Mouse (Mus musculus) liver, embryonic 14.5 days (tissue): ENCODE data around the gene Gfpt1. TPM values are rescaled to one million over a fixed set of nuclear protein-coding genes. Genes with fewer than 3 reads are reported as not detected.

Experiments used
- ATAC-seq: fragments of 200-750 bp; cut with Nextera tagmentation; 2 replicates; pipeline ENCODE4 v1.8.0; 2017; ENCODE audit warnings: moderate number of reproducible peaks, mild to moderate bottlenecking, moderate library complexity; ENCODE audit not compliant: insufficient read depth
- DNase-seq, 3 experiments: peaks; one replicate each; pipeline ENCODE4 v3.0.0-alpha.2; 2012 to 2013; ENCODE audit warnings: low read depth in 3 of 3, low spot score in 3 of 3
- H3K27ac ChIP-seq: fragments of 300-500 bp; sonication (generic); 2 replicates; pipeline ENCODE4 v1.5.1; 2014; ENCODE audit warnings: moderate library complexity, mild to moderate bottlenecking, control low read depth, inconsistent platforms
- H3K27me3 ChIP-seq: fragments of 300-500 bp; sonication (generic); 2 replicates; pipeline ENCODE4 v1.6.1; 2014; ENCODE audit warnings: mild to moderate bottlenecking, low read length, moderate library complexity; ENCODE audit not compliant: control insufficient read depth, insufficient read depth
- H3K36me3 ChIP-seq: fragments of 300-500 bp; sonication (generic); replicated peaks from 2 replicates; pipeline ENCODE4 v1.6.1; 2014; ENCODE audit warnings: low read depth; ENCODE audit not compliant: control insufficient read depth, insufficient read depth
- H3K4me1 ChIP-seq, 2 experiments: fragments of 200-500 bp in 1 of 2; fragments of 300-500 bp in 1 of 2; sonication (generic) in 1 of 2; replicated peaks; 2 replicates each; pipeline ENCODE4 v1.6.1; 2012 to 2014; ENCODE audit warnings: antibody characterized with exemption in 1 of 2, inconsistent platforms in 1 of 2, low read length in 1 of 2; ENCODE audit not compliant: control insufficient read depth in 2 of 2, insufficient read depth in 2 of 2
- H3K4me2 ChIP-seq: fragments of 300-500 bp; sonication (generic); 2 replicates; pipeline ENCODE4 v1.6.1; 2014; ENCODE audit warnings: low read depth, mild to moderate bottlenecking, control low read depth, moderate library complexity
- H3K4me3 ChIP-seq, 2 experiments: fragments of 200-500 bp in 1 of 2; fragments of 300-500 bp in 1 of 2; sonication (generic) in 1 of 2; 2 replicates each; pipeline ENCODE4 v1.5.1; 2012 to 2014; ENCODE audit warnings: low read depth in 2 of 2, low read length in 2 of 2, mild to moderate bottlenecking in 2 of 2, control low read depth in 1 of 2, inconsistent platforms in 1 of 2, moderate library complexity in 1 of 2; ENCODE audit not compliant: insufficient read depth in 1 of 2
- H3K9ac ChIP-seq: fragments of 300-500 bp; sonication (generic); replicated peaks from 2 replicates; pipeline ENCODE4 v1.6.1; 2014; ENCODE audit warnings: mild to moderate bottlenecking, control low read depth, moderate library complexity
- H3K9me3 ChIP-seq: fragments of 300-500 bp; sonication (generic); 2 replicates; pipeline ENCODE4 v1.6.1; 2016; ENCODE audit warnings: low read length, mixed read lengths; ENCODE audit not compliant: control insufficient read depth
- CTCF ChIP-seq: IDR thresholded peaks from 2 replicates; pipeline ENCODE4 v1.5.1; 2016; ENCODE audit warnings: antibody characterized with exemption, low read depth, control low read depth
- EP300 ChIP-seq: IDR thresholded peaks from 2 replicates; pipeline ENCODE4 v1.6.1; 2016; ENCODE audit warnings: antibody characterized with exemption, low read depth
- WGBS: fragments of 180-500 bp; shearing (Covaris S2); extraction: QIAGEN DNeasy Blood & Tissue Kit; methylation state at CpG from one replicate; pipeline ENCODE4 v1.1.7; 2014; ENCODE audit not compliant: insufficient replicate concordance; 5-methylcytosine and 5-hydroxymethylcytosine counted together
- polyA plus RNA-seq, 2 experiments: library from polyadenylated mRNA; depleted of rRNA in 1 of 2; stranded (reverse) in 1 of 2; unstranded in 1 of 2; fragments of >200 nt; fragmentation: Nextera tagmentation in 1 of 2; extraction: Ambion mirVana in 1 of 2; gene quantifications; 2 replicates each; pipeline versions ENCODE4 v1.2.1 to v1.2.3; 2012 to 2014

The Gfpt1 gene
- polyA plus RNA-seq, 2 experiments, result 5.2 to 5.5 TPM

- Histone ChIP-seq H3K9me3 (no peaks in the 10 kb centered on the region), H3K27ac (no peak overlapping the region), H3K4me2 (no peak overlapping the region), H3K27me3 (no peaks in the 10 kb centered on the region), H3K36me3 (no peaks in the 10 kb centered on the region), H3K4me3 (no peak overlapping the region), H3K4me1 (no peaks in the 10 kb centered on the region), H3K9ac (no peak overlapping the region)
- WGBS, result 42% methylated on average over 3 of the region's 3 CpGs
- no peak for TF ChIP-seq EP300
- no peak for TF ChIP-seq CTCF
- ATAC-seq (no peak), DNase-seq (no peak)
These were observed 56.6 kb downstream of the Gfpt1 start for GRCm38 (mm10) chr6:87099261-87099660.

DNA sequence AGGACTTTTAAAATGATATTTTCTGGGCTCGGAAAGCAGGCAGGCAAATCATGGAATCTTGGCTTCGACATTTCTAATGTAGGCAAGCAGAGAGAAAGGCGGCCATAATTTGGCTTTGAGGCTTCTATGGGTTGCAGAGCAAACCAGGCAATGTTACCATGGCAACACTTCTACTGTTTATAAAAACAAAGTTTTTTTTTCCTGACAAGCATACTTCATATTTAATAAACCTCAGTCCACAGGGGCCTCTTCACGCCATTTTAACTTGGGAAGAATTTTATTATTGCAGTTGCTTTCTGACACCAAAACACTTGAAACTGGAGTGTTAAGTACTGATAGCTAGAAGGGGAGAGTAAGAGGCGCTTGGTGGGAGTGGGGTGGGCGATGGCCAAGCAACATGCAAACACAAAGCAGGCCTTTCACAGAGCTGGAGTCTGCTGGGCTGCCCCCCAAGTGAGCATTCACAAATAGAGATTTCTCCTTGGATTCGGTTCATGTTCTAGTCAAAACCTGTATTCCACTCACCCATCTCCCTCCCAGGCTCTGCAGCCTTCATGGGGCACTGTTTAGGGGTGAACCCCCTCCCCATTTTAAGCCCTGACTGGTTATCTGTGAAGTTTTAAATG is 57.1 kb downstream of the Gfpt1 start:
- WGBS, result 58% methylated on average over 7 of the region's 7 CpGs

GRCm38 (mm10) chr6:87100297-87101020 is 57.8 kb downstream of the Gfpt1 start:
- TF ChIP-seq EP300 (no peak), CTCF (no peak)
- no peak overlapping the region for H3K4me3 ChIP-seq
- no peak for ATAC-seq
- WGBS, result 79% methylated on average over 9 of the region's 9 CpGs
- H3K27ac ChIP-seq, result no peak overlapping the region
- no peak for DNase-seq
- no peaks in the 10 kb centered on the region for H3K4me1 ChIP-seq
- no peaks in the 10 kb centered on the region for H3K36me3 ChIP-seq
- H3K4me2 ChIP-seq, result no peak overlapping the region
- no peaks in the 10 kb centered on the region for H3K9me3 ChIP-seq
- H3K9ac ChIP-seq, result no peak overlapping the region
- no peaks in the 10 kb centered on the region for H3K27me3 ChIP-seq

More for the DNA sequence above, 57.1 kb downstream of the Gfpt1 start:
- Histone ChIP-seq H3K27me3 (no peaks in the 10 kb centered on the region), H3K27ac (no peak overlapping the region), H3K9me3 (no peaks in the 10 kb centered on the region), H3K4me3 (no peak overlapping the region), H3K9ac (no peak overlapping the region), H3K36me3 (no peaks in the 10 kb centered on the region), H3K4me1 (no peaks in the 10 kb centered on the region), H3K4me2 (no peak overlapping the region)
- ATAC-seq (no peak), DNase-seq (no peak)
- no peak for TF ChIP-seq EP300
- no peak for TF ChIP-seq CTCF

DNA sequence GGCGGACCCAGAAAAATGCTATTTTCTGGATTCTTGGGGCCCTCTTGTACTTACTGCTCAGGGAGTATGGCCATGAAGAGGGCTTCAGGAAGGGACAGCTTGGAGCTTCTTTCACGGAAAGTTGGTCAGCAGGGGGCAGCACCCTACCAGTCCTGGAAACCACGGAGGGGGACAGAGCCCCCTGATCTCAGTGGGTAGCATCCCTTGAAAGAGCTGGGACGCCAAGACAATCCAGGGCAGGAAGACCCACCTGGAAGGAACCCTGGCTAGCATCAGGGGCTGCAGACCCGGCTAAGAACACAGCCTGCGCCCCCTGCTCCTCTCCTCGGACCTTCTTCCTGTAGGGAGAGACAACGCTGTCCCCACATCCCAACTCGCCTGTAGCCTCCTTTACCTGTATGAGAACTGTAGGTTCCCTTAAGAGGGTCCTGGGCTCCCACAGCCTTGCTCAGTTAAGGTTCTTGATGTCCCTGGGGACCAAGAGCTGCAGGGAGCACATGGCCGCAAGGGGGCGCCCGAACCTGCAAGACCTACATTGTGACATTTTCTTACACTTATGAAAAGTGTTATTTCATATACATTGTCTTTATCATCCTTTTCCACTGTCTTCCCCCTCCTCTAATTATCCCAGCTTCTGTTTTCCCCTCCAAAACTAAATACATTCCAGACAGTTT is 58.8 kb downstream of the Gfpt1 start:
- no peak overlapping the region for H3K4me3 ChIP-seq
- peak overlapping the region; percentile 33 for H3K4me2 ChIP-seq
- TF ChIP-seq CTCF (peak; percentile 94), EP300 (no peak)
- no peaks in the 10 kb centered on the region for H3K36me3 ChIP-seq
- DNase-seq (peak; percentile 54 to 69 (median 62)), ATAC-seq (no peak)
- H3K27me3 ChIP-seq, result no peaks in the 10 kb centered on the region
- H3K27ac ChIP-seq, result no peak overlapping the region
- H3K4me1 ChIP-seq, result no peaks in the 10 kb centered on the region
- no peak overlapping the region for H3K9ac ChIP-seq
- no peaks in the 10 kb centered on the region for H3K9me3 ChIP-seq
- 8% methylated on average over 12 of the region's 12 CpGs for WGBS

GRCm38 (mm10) chr6:87101955-87102353 is 59.3 kb downstream of the Gfpt1 start:
- no peak overlapping the region for H3K27ac ChIP-seq
- no peak overlapping the region for H3K4me2 ChIP-seq
- H3K27me3 ChIP-seq, result no peaks in the 10 kb centered on the region
- TF ChIP-seq CTCF (no peak), EP300 (no peak)
- no peaks in the 10 kb centered on the region for H3K4me1 ChIP-seq
- no peaks in the 10 kb centered on the region for H3K36me3 ChIP-seq
- H3K9me3 ChIP-seq, result no peaks in the 10 kb centered on the region
- no peak overlapping the region for H3K4me3 ChIP-seq
- H3K9ac ChIP-seq, result no peak overlapping the region
- ATAC-seq, result no peak
- 15% methylated on average over 4 of the region's 4 CpGs for WGBS
- DNase-seq, result no peak
